Mouse (Mus musculus) spleen, adult 2 months (tissue): ENCODE measurements at regions not wholly inside any gene's neighbourhood (a gene's known extent, or its start where the extent isn't known, plus 50 kb on each side); places are given as distances from the start of the nearest gene placed in this dataset.

Experiments
- DNase-seq, 2 experiments: peaks; one replicate each; pipeline versions ENCODE4 v3.0.0 to v3.0.0-alpha.2; 2012 to 2021; ENCODE audit warnings: low spot score in 2 of 2, low read depth in 1 of 2
- H3K27ac ChIP-seq: fragments of 200-500 bp; 2 replicates; pipeline ENCODE4 v1.5.1; 2012; ENCODE audit warnings: low read length, inconsistent platforms; ENCODE audit not compliant: insufficient read depth
- H3K27me3 ChIP-seq: fragments of 200-500 bp; 2 replicates; pipeline ENCODE4 v1.6.1; 2012; ENCODE audit warnings: mild to moderate bottlenecking, moderate library complexity, low read length, inconsistent platforms; ENCODE audit not compliant: control insufficient read depth, insufficient read depth
- H3K36me3 ChIP-seq: fragments of 200-500 bp; 2 replicates; pipeline ENCODE4 v1.6.1; 2012; ENCODE audit warnings: mild to moderate bottlenecking, low read length, inconsistent platforms; ENCODE audit not compliant: control insufficient read depth, insufficient read depth
- H3K4me1 ChIP-seq: fragments of 200-500 bp; 2 replicates; pipeline ENCODE4 v1.6.1; 2011; ENCODE audit warnings: inconsistent platforms; ENCODE audit not compliant: control insufficient read depth, insufficient read depth, insufficient read length
- H3K4me3 ChIP-seq: fragments of 200-500 bp; 2 replicates; pipeline ENCODE4 v1.5.1; 2011; ENCODE audit warnings: mild to moderate bottlenecking, inconsistent platforms; ENCODE audit not compliant: insufficient read depth, insufficient read length; ENCODE audit errors: extremely low read depth
- CTCF ChIP-seq: fragments of 200-500 bp; IDR thresholded peaks from 2 replicates; pipeline ENCODE4 v1.5.1; 2011; ENCODE audit warnings: mild to moderate bottlenecking, inconsistent platforms; ENCODE audit not compliant: insufficient read depth, insufficient read length, insufficient replicate concordance; ENCODE audit errors: extremely low read depth
- POLR2A ChIP-seq: fragments of 200-500 bp; IDR thresholded peaks from 2 replicates; pipeline ENCODE4 v1.6.1; 2011; ENCODE audit warnings: low read depth, low read length, inconsistent platforms
- WGBS: fragments of 180-500 bp; shearing (Covaris S2); methylation state at CpG from one replicate; pipeline ENCODE4 v1.1.7; 2018; 5-methylcytosine and 5-hydroxymethylcytosine counted together

DNA sequence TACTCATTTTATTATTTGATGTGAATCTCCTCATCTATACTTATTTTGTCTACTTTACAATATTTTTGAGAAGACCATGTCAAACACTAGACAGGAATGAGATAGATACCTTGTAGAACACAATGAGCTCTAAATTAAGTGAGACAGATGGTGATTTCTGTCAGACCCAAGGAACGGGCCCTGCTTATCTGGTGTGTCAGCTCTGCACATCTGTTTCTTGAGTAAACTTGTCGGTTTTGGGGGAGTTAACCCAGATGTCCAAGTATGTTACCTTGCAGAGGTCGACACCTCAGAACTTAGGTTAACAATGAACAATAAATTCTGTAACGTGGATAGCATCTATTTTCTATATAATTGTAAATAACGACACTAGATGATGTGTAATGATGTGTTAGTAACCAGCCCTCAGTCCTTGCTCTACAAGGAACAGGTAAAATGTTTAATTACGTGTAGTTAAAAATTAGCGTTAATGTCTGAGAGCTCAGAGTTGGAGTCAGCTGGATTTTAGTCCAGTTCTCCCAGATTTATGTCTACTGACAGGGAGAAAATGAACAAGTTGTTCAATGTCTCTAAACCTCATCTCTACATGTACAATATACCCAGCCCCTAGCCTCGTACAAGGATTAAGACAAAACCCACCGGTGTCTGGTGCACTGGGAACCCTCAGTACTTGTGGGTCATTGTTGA, 64.6 kb upstream of the Picalm start:
- no peak for DNase-seq
- Histone ChIP-seq H3K27ac (no peak overlapping the region), H3K4me3 (no peak overlapping the region), H3K27me3 (no peaks in the 10 kb centered on the region), H3K4me1 (peaks cover 12% of the 10 kb centered on the region; the same call in 1 of the 2 replicates), H3K36me3 (no peaks in the 10 kb centered on the region)
- 82% methylated on average over 9 of the region's 9 CpGs for WGBS
- TF ChIP-seq CTCF (no peak), POLR2A (no peak)

DNA sequence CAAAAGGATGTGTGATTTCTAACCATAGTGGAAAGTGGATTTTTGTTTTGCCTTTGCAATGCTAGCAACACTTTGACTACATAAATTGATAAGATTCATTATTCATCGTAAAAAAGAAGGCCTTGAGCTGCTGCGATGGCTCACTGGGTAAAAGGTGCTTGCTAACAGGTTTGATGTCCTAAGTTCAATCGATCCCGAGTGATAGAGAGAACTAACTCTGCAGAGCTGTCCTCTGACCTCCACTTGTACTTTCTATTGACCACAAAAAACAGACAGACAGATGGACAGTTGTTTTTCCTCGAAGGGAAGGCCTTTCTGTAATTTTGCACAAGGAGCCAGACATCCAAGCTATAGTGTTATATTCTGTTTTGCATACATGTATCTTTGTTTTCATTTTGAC, 63.7 kb upstream of the Picalm start:
- no peak for TF ChIP-seq CTCF
- WGBS = 94% methylated on average over 5 of the region's 5 CpGs
- no peak overlapping the region for H3K4me3 ChIP-seq
- peaks cover 7% of the 10 kb centered on the region; the same call in 1 of the 2 replicates for H3K4me1 ChIP-seq
- H3K36me3 ChIP-seq = no peaks in the 10 kb centered on the region
- H3K27ac ChIP-seq = no peak overlapping the region
- H3K27me3 ChIP-seq = no peaks in the 10 kb centered on the region
- DNase-seq = no peak

- Histone ChIP-seq H3K27me3 (no peaks in the 10 kb centered on the region), H3K27ac (peak overlapping the region; percentile 15; the same call in 1 of the 2 replicates), H3K4me1 (peaks cover 7% of the 10 kb centered on the region; the same call in 1 of the 2 replicates), H3K4me3 (no peak overlapping the region), H3K36me3 (no peaks in the 10 kb centered on the region)
- peak in 1 of 2 experiments; percentile 32 for DNase-seq
- 43% methylated on average over 3 of the region's 3 CpGs for WGBS
- TF ChIP-seq POLR2A (no peak), CTCF (no peak)
These were observed 61.9 kb upstream of the Picalm start for GRCm38 (mm10) chr7:90067961-90068665.

GRCm38 (mm10) chr7:90070267-90070666, 59.7 kb upstream of the Picalm start:
- 91% methylated on average over 7 of the region's 7 CpGs for WGBS
- Histone ChIP-seq H3K4me3 (no peak overlapping the region), H3K27ac (no peak overlapping the region), H3K27me3 (no peaks in the 10 kb centered on the region), H3K36me3 (no peaks in the 10 kb centered on the region), H3K4me1 (peaks cover 10% of the 10 kb centered on the region)
- DNase-seq = no peak
- no peak for TF ChIP-seq POLR2A
- TF ChIP-seq CTCF = no peak

- H3K27ac ChIP-seq = no peak overlapping the region
- H3K4me1 ChIP-seq = peaks cover 4% of the 10 kb centered on the region
- TF ChIP-seq CTCF (no peak), POLR2A (no peak)
- 82% methylated on average over 5 of the region's 5 CpGs for WGBS
- H3K4me3 ChIP-seq = no peak overlapping the region
- no peak for DNase-seq
- no peaks in the 10 kb centered on the region for H3K27me3 ChIP-seq
- H3K36me3 ChIP-seq = no peaks in the 10 kb centered on the region
These were observed 56.1 kb upstream of the Picalm start for GRCm38 (mm10) chr7:90073865-90074264.

DNA sequence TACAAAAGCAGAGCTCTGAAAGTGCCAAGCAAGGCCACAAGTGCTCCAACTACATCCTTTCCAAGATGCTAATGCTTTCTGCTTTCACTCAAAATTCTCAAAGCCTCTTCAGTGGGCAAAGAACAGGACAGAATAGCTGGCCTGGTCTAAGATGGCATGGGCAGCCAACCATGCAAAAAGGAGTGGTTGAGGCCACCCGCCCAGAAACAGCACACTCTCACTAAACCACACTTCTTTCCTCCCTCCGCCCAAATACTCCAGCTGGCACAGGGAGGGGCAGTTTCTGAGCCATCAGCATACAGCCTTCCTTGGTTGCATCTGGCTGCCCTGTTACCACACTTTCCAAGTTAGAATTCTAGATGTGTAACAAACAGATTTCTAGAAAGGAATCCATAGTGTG, 55.4 kb upstream of the Picalm start:
- no peaks in the 10 kb centered on the region for H3K27me3 ChIP-seq

DNA sequence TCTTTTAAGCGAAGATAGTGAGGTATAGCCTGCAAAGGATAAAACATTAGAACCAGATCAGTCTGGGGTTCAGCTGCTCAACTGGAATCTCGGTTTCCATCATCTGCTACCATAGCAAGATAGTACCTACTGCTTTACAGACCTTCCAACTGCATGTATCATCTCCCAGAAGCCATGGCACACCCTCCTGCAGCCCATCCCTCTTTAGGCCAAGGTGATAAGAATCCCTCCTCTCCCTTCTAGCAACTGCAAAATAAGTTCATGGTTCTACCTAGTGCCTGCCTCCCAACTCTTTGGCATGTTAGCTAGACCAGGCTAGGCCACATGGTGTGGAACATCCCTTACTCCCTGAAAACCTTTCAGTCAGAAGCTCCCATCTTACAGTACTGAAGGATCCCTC, 52.4 kb upstream of the Picalm start:
- no peaks in the 10 kb centered on the region for H3K36me3 ChIP-seq
- TF ChIP-seq CTCF (no peak), POLR2A (no peak)
- no peak for DNase-seq
- peaks cover 4% of the 10 kb centered on the region; the same call in 1 of the 2 replicates for H3K4me1 ChIP-seq
- H3K27me3 ChIP-seq = no peaks in the 10 kb centered on the region
- 86% methylated on average over 2 of the region's 2 CpGs for WGBS
- no peak overlapping the region for H3K4me3 ChIP-seq
- no peak overlapping the region for H3K27ac ChIP-seq

More for the DNA sequence above, 55.4 kb upstream of the Picalm start:
- TF ChIP-seq CTCF = no peak
- no peak for TF ChIP-seq POLR2A
- Histone ChIP-seq H3K4me3 (no peak overlapping the region), H3K4me1 (peaks cover 4% of the 10 kb centered on the region), H3K36me3 (no peaks in the 10 kb centered on the region), H3K27ac (no peak overlapping the region)
- DNase-seq = peak in 1 of 2 experiments; percentile 16
- WGBS = 30% methylated on average over 2 of the region's 2 CpGs
